In genomic region chr4:126301584-126302309, GRCm38 (mm10) we compare ENCODE assay signal across 8 mouse cellular contexts. TPM values are rescaled to one million over a fixed set of nuclear protein-coding genes. Genes with fewer than 3 reads are reported as not detected.
DNase-seq lines count a peak whose midpoint lies in the region; ATAC-seq and TF ChIP-seq lines count a peak whose summit lies in the region.

No protein-coding gene starts in this region.

- no peak for TF ChIP-seq POLR2A in CH12.LX (IDR thresholded peaks at IDR 0.05; ENCODE audit: low read depth, low read length)

- H3K27ac ChIP-seq in CH12.LX (ENCODE audit: insufficient read depth, low read depth), result no peak overlapping the region
- peak overlapping the region; percentile 62 for H3K27ac ChIP-seq in forebrain, embryonic 10.5 days
- H3K27ac ChIP-seq in liver, embryonic 13.5 days, result no peak overlapping the region

- in situ Hi-C loops in CH12.LX (cut with MboI; ENCODE audit: low pct_ligation_motif_present, low pct_unique_long_range_greater_than_20kb, low sequenced_read_pairs), result loop anchor here (5.0 kb wide), 1 partner anchor 74 kb away; no protein-coding TSS in a partner anchor

- no peak for TF ChIP-seq RAD21 in CH12.LX (IDR thresholded peaks at IDR 0.05; ENCODE audit: low read depth, low read length)

- H3K36me3 ChIP-seq in CH12.LX (replicated peaks in 1 of 2; ENCODE audit: control insufficient read depth in 1 of 2, insufficient read depth in 1 of 2, low read length in 1 of 2), result no peaks in the 10 kb centered on the region
- H3K36me3 ChIP-seq in forebrain, embryonic 10.5 days (replicated peaks), result no peaks in the 10 kb centered on the region
- no peaks in the 10 kb centered on the region for H3K36me3 ChIP-seq in liver, embryonic 13.5 days

- DNase-seq in CH12.LX (ENCODE audit: extremely low read depth), result no peak
- peak; percentile 26 for DNase-seq in Muller cell, postnatal 12 days (ENCODE audit: inconsistent ontology term)
- no peak for DNase-seq in forebrain, embryonic 10.5 days (ENCODE audit: extremely low spot score, low spot score)
- no peak for DNase-seq in liver, embryonic 13.5 days
- no peak for DNase-seq in layer of hippocampus, adult 9-11 months
- no peak for DNase-seq in T-cell, adult 2 months (ENCODE audit: low spot score)
- DNase-seq in thymus, postnatal 10 days (ENCODE audit: low spot score in 2 of 2), result no peak
- no peak for DNase-seq in urinary bladder, adult 18-20 months (ENCODE audit: low spot score in 2 of 2)

- no peaks in the 10 kb centered on the region for H3K79me2 ChIP-seq in CH12.LX (replicated peaks; ENCODE audit: control insufficient read depth, extremely low read depth, insufficient read depth, poor library complexity, severe bottlenecking)

- peak overlapping the region; percentile 83 for H3K4me2 ChIP-seq in CH12.LX (ENCODE audit: insufficient read depth, low read depth, poor library complexity, severe bottlenecking)
- H3K4me2 ChIP-seq in liver, embryonic 13.5 days, result peak overlapping the region; percentile 56

- H3K27me3 ChIP-seq in CH12.LX (replicated peaks), result peaks cover 54% of the 10 kb centered on the region
- H3K27me3 ChIP-seq in forebrain, embryonic 10.5 days (ENCODE audit: poor library complexity, severe bottlenecking), result peaks cover 78% of the 10 kb centered on the region
- peaks cover 71% of the 10 kb centered on the region for H3K27me3 ChIP-seq in liver, embryonic 13.5 days

- peaks cover 0 to 16% of the 10 kb centered on the region in 2 experiments; a peak in 3 of 4 replicates for H3K4me1 ChIP-seq in CH12.LX (ENCODE audit: control insufficient read depth in 1 of 2, insufficient read depth in 2 of 2)
- peaks cover 38% of the 10 kb centered on the region for H3K4me1 ChIP-seq in forebrain, embryonic 10.5 days
- H3K4me1 ChIP-seq in liver, embryonic 13.5 days (replicated peaks), result peaks cover 14% of the 10 kb centered on the region

- no peak overlapping the region for H3K9ac ChIP-seq in CH12.LX (ENCODE audit: insufficient read depth, low read depth)
- no peak overlapping the region for H3K9ac ChIP-seq in liver, embryonic 13.5 days

- ATAC-seq in liver, embryonic 13.5 days (ENCODE audit: low read depth), result no peak

- 3% methylated on average over 27 of the region's 27 CpGs for WGBS in forebrain, embryonic 10.5 days
- WGBS in liver, embryonic 13.5 days (ENCODE audit: insufficient replicate concordance), result 12% methylated on average over 27 of the region's 27 CpGs

- dilution Hi-C loops in CH12.LX (cut with MboI; ENCODE audit: extremely low pct_ligation_motif_present, extremely low pct_unique_long_range_greater_than_20kb, low sequenced_read_pairs), result no loop called here

- TF ChIP-seq EP300 in CH12.LX (IDR thresholded peaks at IDR 0.05; ENCODE audit: low read length), result no peak

- TF ChIP-seq CTCF in CH12.LX (conservative IDR thresholded peaks at IDR 0.05 in 1 of 2, IDR thresholded peaks at IDR 0.05 in 1 of 2; ENCODE audit: low read depth in 2 of 2, low read length in 2 of 2), result no peak

- H3K9me3 ChIP-seq in CH12.LX (replicated peaks; ENCODE audit: low read length), result peaks cover 10% of the 10 kb centered on the region
- H3K9me3 ChIP-seq in forebrain, embryonic 10.5 days, result peaks cover 8% of the 10 kb centered on the region
- 0 out of 2 replicates have a peak, but pooled peaks cover 2% of the 10 kb centered on the region for H3K9me3 ChIP-seq in liver, embryonic 13.5 days (replicated peaks)

- no peak overlapping the region for H3K4me3 ChIP-seq in CH12.LX (replicated peaks in 1 of 3; ENCODE audit: low read depth in 2 of 3, low read length in 2 of 3, poor library complexity in 1 of 3)
- peak overlapping the region; percentile 41 for H3K4me3 ChIP-seq in forebrain, embryonic 10.5 days
- peak overlapping the region; percentile 30 for H3K4me3 ChIP-seq in liver, embryonic 13.5 days (replicated peaks)

TF ChIP-seq in CH12.LX, 34 proteins besides CTCF, POLR2A, EP300 and RAD21:
- TF ChIP-seq POLR2AphosphoS2 (IDR thresholded peaks at IDR 0.05; ENCODE audit: low read depth, low read length) (no peak), MAFK (IDR thresholded peaks at IDR 0.05; ENCODE audit: insufficient replicate concordance, low read length) (no peak), CHD1 (IDR thresholded peaks at IDR 0.05; ENCODE audit: low read depth, low read length) (no peak), E2F4 (IDR thresholded peaks at IDR 0.05; ENCODE audit: insufficient replicate concordance, low read depth, low read length) (no peak), ELF1 (IDR thresholded peaks at IDR 0.05; ENCODE audit: low read depth, low read length) (no peak), UBTF (IDR thresholded peaks at IDR 0.05; ENCODE audit: low read depth, low read length) (no peak)

RNA-seq across cellular contexts. Expression of gene Col8a2, which starts 15.2 kb away (rescaled TPM):
- total RNA-seq in CH12.LX (2012; rRNA removed), result not detected in 2 replicates
- not detected in 2 replicates for total RNA-seq in CH12.LX (2014; rRNA removed)
- not detected in 2 replicates for polyA plus RNA-seq in CH12.LX (2012; ENCODE audit: insufficient read length, low read depth)
- polyA plus RNA-seq in forebrain, embryonic 10.5 days (2016; fragmentation: Nextera tagmentation; extraction: Ambion mirVana), result 5.9 and 6.8 TPM in 2 replicates
- 0.99 and 1.2 TPM in 2 replicates for polyA plus RNA-seq in liver, embryonic 13.5 days (2015; fragmentation: Nextera tagmentation; extraction: Ambion mirVana)

RNA-seq across cellular contexts. Expression of gene Adprhl2, which starts 19.8 kb away (rescaled TPM):
- total RNA-seq in CH12.LX (2012; rRNA removed) (68.5 and 74.0 TPM in 2 replicates), CH12.LX (2014; rRNA removed) (57.3 and 59.7 TPM in 2 replicates)
- 52.0 and 62.4 TPM in 2 replicates for polyA plus RNA-seq in CH12.LX (2012; ENCODE audit: insufficient read length, low read depth)
- 91.6 TPM in 2 replicates for polyA plus RNA-seq in forebrain, embryonic 10.5 days (2016; fragmentation: Nextera tagmentation; extraction: Ambion mirVana)
- polyA plus RNA-seq in liver, embryonic 13.5 days (2015; fragmentation: Nextera tagmentation; extraction: Ambion mirVana), result 30.4 and 30.9 TPM in 2 replicates

RNA-seq across cellular contexts. Expression of gene Tekt2, which starts 23.7 kb away (rescaled TPM):
- total RNA-seq in CH12.LX (2012; rRNA removed), result 0.08 and 0.13 TPM in 2 replicates
- not detected in 2 replicates for total RNA-seq in CH12.LX (2014; rRNA removed)
- polyA plus RNA-seq in CH12.LX (2012; ENCODE audit: insufficient read length, low read depth), result 0.24 and 0.64 TPM in 2 replicates
- polyA plus RNA-seq in forebrain, embryonic 10.5 days (2016; fragmentation: Nextera tagmentation; extraction: Ambion mirVana), result 2.3 TPM in 2 replicates
- 0.51 and 0.53 TPM in 2 replicates for polyA plus RNA-seq in liver, embryonic 13.5 days (2015; fragmentation: Nextera tagmentation; extraction: Ambion mirVana)

RNA-seq across cellular contexts. Expression of gene Trappc3, which starts 39.6 kb away (rescaled TPM):
- total RNA-seq in CH12.LX (2012; rRNA removed) (72.7 and 81.1 TPM in 2 replicates), CH12.LX (2014; rRNA removed) (94.8 and 100 TPM in 2 replicates)
- polyA plus RNA-seq in CH12.LX (2012; ENCODE audit: insufficient read length, low read depth), result 73.0 and 74.1 TPM in 2 replicates
- 84.8 and 86.8 TPM in 2 replicates for polyA plus RNA-seq in forebrain, embryonic 10.5 days (2016; fragmentation: Nextera tagmentation; extraction: Ambion mirVana)
- polyA plus RNA-seq in liver, embryonic 13.5 days (2015; fragmentation: Nextera tagmentation; extraction: Ambion mirVana), result 40.5 and 41.5 TPM in 2 replicates

RNA-seq across cellular contexts. Expression of gene Map7d1, which starts 45.6 kb away (rescaled TPM):
- total RNA-seq in CH12.LX (2012; rRNA removed) (17.9 and 20.8 TPM in 2 replicates), CH12.LX (2014; rRNA removed) (12.5 and 12.8 TPM in 2 replicates)
- polyA plus RNA-seq in CH12.LX (2012; ENCODE audit: insufficient read length, low read depth), result 62.2 and 72.2 TPM in 2 replicates
- 45.6 and 47.1 TPM in 2 replicates for polyA plus RNA-seq in forebrain, embryonic 10.5 days (2016; fragmentation: Nextera tagmentation; extraction: Ambion mirVana)
- polyA plus RNA-seq in liver, embryonic 13.5 days (2015; fragmentation: Nextera tagmentation; extraction: Ambion mirVana), result 6.6 and 7.3 TPM in 2 replicates

Comparison
In these comparisons a context has a peak if more than half of its experiments do, and no peak if none do; other contexts are left out.
1. H3K4me3 ChIP-seq: peak in forebrain, embryonic 10.5 days (single experiment) and liver, embryonic 13.5 days (single experiment); none in CH12.LX (0 of 3).